Mouse (Mus musculus) liver, postnatal 0 days (tissue): ENCODE measurements around the gene Epha8. TPM values are rescaled to one million over a fixed set of nuclear protein-coding genes. Genes with fewer than 3 reads are reported as not detected.

Experiments
- ATAC-seq: fragments of 200-750 bp; cut with Nextera tagmentation; 2 replicates; pipeline ENCODE4 v1.8.0; 2017; ENCODE audit warnings: mild to moderate bottlenecking, moderate library complexity
- DNase-seq: peaks from one replicate; pipeline ENCODE4 v3.0.0-alpha.2; 2016
- H3K27ac ChIP-seq: fragments of 300-500 bp; sonication (generic); 2 replicates; pipeline ENCODE4 v1.5.1; 2014; ENCODE audit warnings: antibody characterized with exemption, moderate library complexity, mild to moderate bottlenecking, low read depth
- H3K27me3 ChIP-seq: fragments of 300-500 bp; sonication (generic); 2 replicates; pipeline ENCODE4 v1.6.1; 2014; ENCODE audit warnings: low read length, control low read depth, mixed read lengths; ENCODE audit not compliant: insufficient read depth
- H3K36me3 ChIP-seq: fragments of 300-500 bp; sonication (generic); replicated peaks from 2 replicates; pipeline ENCODE4 v1.6.1; 2014; ENCODE audit warnings: mild to moderate bottlenecking, control low read depth, low read length, moderate library complexity, mixed read lengths; ENCODE audit not compliant: insufficient read depth
- H3K4me1 ChIP-seq: fragments of 300-500 bp; sonication (generic); 2 replicates; pipeline ENCODE4 v1.6.1; 2014; ENCODE audit warnings: antibody characterized with exemption, mild to moderate bottlenecking, control low read depth; ENCODE audit not compliant: insufficient read depth
- H3K4me2 ChIP-seq: fragments of 300-500 bp; sonication (generic); 2 replicates; pipeline ENCODE4 v1.6.1; 2014; ENCODE audit warnings: low read depth, mild to moderate bottlenecking, low read length, moderate library complexity, mixed read lengths
- H3K4me3 ChIP-seq: fragments of 300-500 bp; sonication (generic); 2 replicates; pipeline ENCODE4 v1.5.1; 2014; ENCODE audit warnings: low read depth, low read length
- H3K9ac ChIP-seq: fragments of 300-500 bp; sonication (generic); replicated peaks from 2 replicates; pipeline ENCODE4 v1.6.1; 2014; ENCODE audit warnings: mild to moderate bottlenecking, moderate library complexity
- H3K9me3 ChIP-seq: fragments of 300-500 bp; sonication (generic); 2 replicates; pipeline ENCODE4 v1.6.1; 2016; ENCODE audit warnings: mild to moderate bottlenecking, control low read depth, low read length, mixed read lengths
- CTCF ChIP-seq: sonication (generic); IDR thresholded peaks from 2 replicates; pipeline ENCODE4 v1.5.1; 2016; ENCODE audit warnings: antibody characterized with exemption, low read depth
- EP300 ChIP-seq: IDR thresholded peaks from 2 replicates; pipeline ENCODE4 v1.6.1; 2016; ENCODE audit warnings: antibody characterized with exemption, low read depth, mild to moderate bottlenecking
- WGBS: fragments of 180-500 bp; shearing (Covaris S2); extraction: QIAGEN DNeasy Blood & Tissue Kit; methylation state at CpG from one replicate; pipeline ENCODE4 v1.1.7; 2014; ENCODE audit not compliant: insufficient replicate concordance; 5-methylcytosine and 5-hydroxymethylcytosine counted together
- polyA plus RNA-seq: library from polyadenylated mRNA; unstranded; fragments of >200 nt; fragmentation: Nextera tagmentation; extraction: Ambion mirVana; gene quantifications from 2 replicates; pipeline ENCODE4 v1.2.1, GENCODE M21; 2015

The Epha8 gene
- polyA plus RNA-seq, 1 experiment from 2014 or later = 0.11 TPM

DNA sequence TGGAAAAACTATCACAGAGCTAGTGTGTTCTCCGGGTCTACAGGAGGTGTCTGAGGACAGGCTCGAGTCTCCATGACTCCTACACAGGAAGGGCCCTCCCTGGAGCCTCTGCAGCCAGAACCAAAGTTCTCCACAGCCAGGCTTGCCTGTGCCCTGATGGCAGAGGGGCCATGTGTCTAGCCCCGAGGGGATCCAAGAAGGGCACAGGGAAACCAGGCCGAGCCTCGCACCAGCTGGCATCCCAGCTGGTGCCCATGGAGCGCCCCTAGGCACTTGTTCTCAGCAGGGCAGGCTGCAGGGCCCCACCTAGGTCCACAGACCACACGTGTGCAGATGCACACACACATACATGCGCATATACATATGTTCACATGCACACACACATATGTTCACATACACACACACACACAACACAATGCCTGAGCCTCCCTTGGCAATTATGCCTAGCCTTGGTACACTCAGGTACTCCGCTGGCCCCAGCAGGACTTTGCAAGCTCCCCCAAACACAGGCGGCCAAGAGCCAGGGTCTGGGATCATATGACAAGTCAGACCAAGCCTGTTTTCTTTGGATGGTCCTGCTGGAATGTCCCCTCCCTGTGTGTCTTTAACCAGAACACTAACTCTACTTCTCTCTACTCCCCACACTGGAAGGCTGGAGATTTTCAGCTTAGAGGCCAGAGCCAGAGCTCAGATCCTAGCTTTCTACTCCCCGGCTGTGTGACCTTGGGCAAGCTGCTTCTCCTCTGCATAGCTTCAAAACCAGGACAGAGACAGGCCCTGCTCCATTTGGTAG, 11.9 kb downstream of the Epha8 start:
- Histone ChIP-seq H3K27me3 (peaks cover 12% of the 10 kb centered on the region), H3K4me2 (no peak overlapping the region), H3K4me1 (no peaks in the 10 kb centered on the region), H3K36me3 (no peaks in the 10 kb centered on the region), H3K9me3 (no peaks in the 10 kb centered on the region), H3K9ac (no peak overlapping the region), H3K4me3 (no peak overlapping the region), H3K27ac (no peak overlapping the region)
- TF ChIP-seq EP300 = no peak
- TF ChIP-seq CTCF = no peak
- DNase-seq (no peak), ATAC-seq (no peak)
- WGBS = 61% methylated on average over 11 of the region's 11 CpGs

DNA sequence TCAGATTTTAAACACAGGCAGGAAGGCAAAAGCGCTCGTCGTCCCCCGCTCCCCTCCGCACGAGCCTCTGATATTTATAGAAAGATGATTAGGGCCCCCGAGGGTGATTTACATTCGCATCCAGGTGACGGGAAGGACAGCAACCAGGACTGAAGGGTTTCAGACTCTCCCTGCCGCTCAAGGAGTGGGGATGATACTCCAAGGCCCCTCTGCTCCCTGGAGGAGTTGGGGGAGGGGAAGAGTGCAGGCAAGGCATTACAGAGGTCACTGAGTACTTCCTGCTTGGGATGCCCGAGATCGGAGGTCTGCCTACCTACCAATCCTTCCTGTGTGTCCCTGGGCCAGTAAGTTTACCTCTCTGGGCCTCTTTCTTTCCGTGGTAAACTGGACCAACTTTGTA, 13.4 kb downstream of the Epha8 start:
- H3K36me3 ChIP-seq = no peaks in the 10 kb centered on the region

DNA sequence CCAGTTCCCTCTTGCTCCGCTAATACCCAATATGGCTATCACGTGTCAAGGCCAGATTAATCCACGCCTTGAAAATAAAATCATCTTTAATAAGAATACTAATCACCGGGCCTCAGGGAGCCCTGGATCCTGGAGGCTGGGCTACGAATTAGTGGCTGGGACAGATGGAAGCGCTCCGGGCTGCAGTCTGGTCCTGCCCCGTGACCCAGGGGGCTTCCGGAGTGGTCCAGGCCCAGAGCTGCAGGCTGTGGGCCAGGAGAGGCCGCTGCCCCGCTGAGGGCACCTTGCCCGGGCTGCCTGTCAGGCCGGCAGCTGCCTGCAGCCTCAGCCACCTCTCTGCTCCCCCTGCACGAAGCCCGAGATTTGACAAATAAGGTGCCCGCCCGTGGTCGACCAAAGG, 13.9 kb downstream of the Epha8 start:
- Histone ChIP-seq H3K27ac (no peak overlapping the region), H3K4me1 (no peaks in the 10 kb centered on the region), H3K36me3 (no peaks in the 10 kb centered on the region), H3K4me2 (no peak overlapping the region), H3K4me3 (no peak overlapping the region), H3K9me3 (no peaks in the 10 kb centered on the region), H3K27me3 (peaks cover 12% of the 10 kb centered on the region), H3K9ac (no peak overlapping the region)
- ATAC-seq (no peak), DNase-seq (no peak)
- no peak for TF ChIP-seq EP300
- no peak for TF ChIP-seq CTCF
- WGBS = 31% methylated on average over 18 of the region's 18 CpGs

More for the DNA sequence above, 13.4 kb downstream of the Epha8 start:
- 25% methylated on average over 13 of the region's 13 CpGs for WGBS
- no peak overlapping the region for H3K4me2 ChIP-seq
- H3K9ac ChIP-seq = no peak overlapping the region
- no peak overlapping the region for H3K4me3 ChIP-seq
- no peaks in the 10 kb centered on the region for H3K9me3 ChIP-seq
- TF ChIP-seq EP300 = no peak
- no peak for TF ChIP-seq CTCF
- DNase-seq (no peak), ATAC-seq (no peak)
- H3K4me1 ChIP-seq = no peaks in the 10 kb centered on the region
- no peak overlapping the region for H3K27ac ChIP-seq
- H3K27me3 ChIP-seq = peaks cover 12% of the 10 kb centered on the region

DNA sequence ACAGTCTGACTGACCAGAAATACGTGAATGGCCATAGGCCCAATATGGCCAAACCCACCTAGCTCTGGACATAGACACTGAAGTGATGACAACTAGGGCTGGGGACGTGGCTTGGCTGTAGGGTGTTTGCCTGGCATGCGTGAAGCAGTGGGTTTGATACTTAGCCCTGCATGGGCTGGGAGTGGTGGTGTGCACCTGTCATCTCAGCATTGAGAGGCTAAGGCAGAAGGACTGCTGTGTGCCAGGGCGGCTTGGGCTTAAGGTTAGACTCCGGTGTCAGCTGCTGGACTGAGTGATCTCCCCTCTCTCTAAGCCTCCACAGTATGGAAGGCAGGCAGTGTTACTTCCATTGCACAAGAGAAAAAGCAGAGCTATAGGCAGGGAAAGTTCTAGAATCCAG, 18.7 kb downstream of the Epha8 start:
- Histone ChIP-seq H3K9me3 (no peaks in the 10 kb centered on the region), H3K9ac (no peak overlapping the region), H3K36me3 (no peaks in the 10 kb centered on the region), H3K4me2 (no peak overlapping the region), H3K4me3 (no peak overlapping the region), H3K27me3 (peaks cover 11% of the 10 kb centered on the region), H3K27ac (no peak overlapping the region), H3K4me1 (no peaks in the 10 kb centered on the region)
- ATAC-seq (no peak), DNase-seq (no peak)
- TF ChIP-seq CTCF = no peak
- TF ChIP-seq EP300 = no peak
- WGBS = 73% methylated on average over 5 of the region's 5 CpGs

DNA sequence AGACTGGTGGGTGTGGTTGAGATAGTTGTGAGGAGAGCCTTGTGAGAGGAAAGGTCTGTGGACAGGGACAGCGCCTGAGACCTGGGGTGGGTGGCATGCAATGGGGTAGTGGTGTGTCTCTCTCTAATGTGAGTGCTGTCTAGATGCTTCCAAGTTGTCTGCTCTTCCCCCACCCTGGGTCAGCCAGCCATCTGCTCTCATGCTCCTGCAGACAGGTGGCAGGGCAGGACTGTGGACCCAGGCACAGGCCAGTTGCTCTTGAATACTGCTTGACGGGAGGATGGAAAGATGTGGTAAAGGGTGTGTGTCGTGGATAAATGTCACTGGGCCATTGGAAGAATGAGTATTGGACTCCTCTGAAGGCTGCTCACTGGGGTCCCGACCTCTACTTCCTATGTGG, 19.3 kb downstream of the Epha8 start:
- ATAC-seq (no peak), DNase-seq (no peak)
- 68% methylated on average over 4 of the region's 4 CpGs for WGBS
- no peak for TF ChIP-seq EP300
- TF ChIP-seq CTCF = no peak
- no peak overlapping the region for H3K27ac ChIP-seq
- no peaks in the 10 kb centered on the region for H3K4me1 ChIP-seq
- H3K4me3 ChIP-seq = no peak overlapping the region
- H3K27me3 ChIP-seq = peaks cover 5% of the 10 kb centered on the region
- H3K36me3 ChIP-seq = no peaks in the 10 kb centered on the region
- H3K9ac ChIP-seq = no peak overlapping the region
- H3K4me2 ChIP-seq = no peak overlapping the region
- H3K9me3 ChIP-seq = no peaks in the 10 kb centered on the region

DNA sequence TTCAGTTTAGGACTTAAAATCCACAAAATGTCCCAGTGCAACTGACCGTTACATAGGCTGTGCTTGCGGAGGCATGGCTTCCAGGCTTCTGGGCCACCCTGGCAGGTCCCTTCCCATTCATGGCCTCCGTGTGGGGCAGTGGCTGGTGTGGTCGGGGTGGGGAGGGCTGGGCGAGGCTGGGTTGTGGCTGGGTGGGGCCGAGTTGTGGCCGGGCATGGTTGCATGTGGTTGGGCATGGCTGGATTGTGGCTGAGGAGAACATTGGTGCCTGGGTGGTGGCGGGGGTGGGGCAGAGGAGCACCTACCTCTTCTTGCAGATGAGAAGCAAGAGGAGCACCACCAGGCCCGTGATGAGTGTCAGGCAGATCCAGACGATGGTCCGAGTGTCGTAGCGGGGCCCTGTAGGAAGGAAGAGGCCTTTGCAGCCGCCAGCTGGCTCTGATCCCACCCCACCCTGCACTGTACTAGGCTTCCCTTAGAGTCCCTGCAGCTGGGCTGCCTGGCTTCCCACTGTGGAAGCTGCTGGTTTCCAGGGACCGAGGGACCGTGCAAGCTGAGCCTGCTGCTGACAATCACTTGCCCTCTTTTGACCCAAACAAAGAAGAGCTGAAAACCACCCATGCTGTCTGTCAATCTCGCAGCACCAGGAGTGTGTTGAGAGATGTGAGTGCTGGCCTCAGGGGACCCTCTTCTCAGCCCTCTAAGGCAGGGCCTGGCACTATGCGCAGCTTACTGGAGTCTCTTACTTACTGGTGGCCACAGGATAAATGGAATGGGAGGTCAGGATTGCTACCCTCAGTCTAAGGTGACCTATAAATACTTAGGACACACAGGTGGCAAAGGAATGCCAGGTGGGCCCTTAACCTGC, 21.6 kb downstream of the Epha8 start:
- peak; percentile 49 for DNase-seq
- H3K27ac ChIP-seq = no peak overlapping the region
- TF ChIP-seq CTCF (no peak), EP300 (no peak)
- WGBS = 40% methylated on average over 18 of the region's 18 CpGs
- no peak overlapping the region for H3K4me3 ChIP-seq
- H3K27me3 ChIP-seq = 0 out of 2 replicates have a peak, but pooled peaks cover 2% of the 10 kb centered on the region
- H3K9ac ChIP-seq = no peak overlapping the region
- H3K9me3 ChIP-seq = no peaks in the 10 kb centered on the region
- H3K4me1 ChIP-seq = no peaks in the 10 kb centered on the region; the same call in 1 of the 2 replicates
- 0 out of 2 replicates have a peak overlapping the region, but pooled peaks have one; percentile 0 for H3K4me2 ChIP-seq
- H3K36me3 ChIP-seq = no peaks in the 10 kb centered on the region
- peak; percentile 47 for ATAC-seq
